Mouse (Mus musculus): ENCODE results near the gene Sh3kbp1. TPM values are rescaled to one million over a fixed set of nuclear protein-coding genes. Genes with fewer than 3 reads are reported as not detected.

Sh3kbp1 gene
- total RNA-seq, 1 experiment from 2014 or later: 78.7 TPM

DNA sequence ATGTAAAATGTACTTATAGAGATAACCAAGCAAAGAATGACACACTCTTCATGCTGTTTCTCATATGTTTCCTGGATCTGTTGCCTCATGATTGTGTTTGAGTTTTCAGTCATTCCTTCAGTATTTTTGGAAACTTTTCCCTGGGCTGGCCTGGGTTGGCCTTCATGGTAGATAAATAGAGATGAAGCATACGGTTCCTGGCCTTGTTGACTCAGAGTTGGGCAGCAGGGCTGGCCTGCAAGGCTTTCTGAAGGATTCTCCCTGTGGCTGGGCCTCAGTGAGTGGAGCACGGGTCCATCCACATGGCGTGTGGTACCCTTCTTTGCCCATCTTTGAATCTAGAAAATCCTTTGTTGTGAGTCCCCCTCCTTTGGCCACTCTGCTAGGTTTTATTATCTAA is 276.3 kb downstream of the Sh3kbp1 start:
- no peak for ATAC-seq (replicated peaks; ENCODE audit: low read depth, poor library complexity, severe bottlenecking)

- ATAC-seq (replicated peaks; ENCODE audit: low read depth, poor library complexity, severe bottlenecking): peak; percentile 36; the same call in 1 of the 2 replicates
Measured at GRCm38 (mm10) chrX:159907703-159908102, 280.6 kb downstream of the Sh3kbp1 start.

- peak; percentile 80 for ATAC-seq (replicated peaks; ENCODE audit: low read depth, poor library complexity, severe bottlenecking)
Measured at GRCm38 (mm10) chrX:159909446-159910277, 282.6 kb downstream of the Sh3kbp1 start.

DNA sequence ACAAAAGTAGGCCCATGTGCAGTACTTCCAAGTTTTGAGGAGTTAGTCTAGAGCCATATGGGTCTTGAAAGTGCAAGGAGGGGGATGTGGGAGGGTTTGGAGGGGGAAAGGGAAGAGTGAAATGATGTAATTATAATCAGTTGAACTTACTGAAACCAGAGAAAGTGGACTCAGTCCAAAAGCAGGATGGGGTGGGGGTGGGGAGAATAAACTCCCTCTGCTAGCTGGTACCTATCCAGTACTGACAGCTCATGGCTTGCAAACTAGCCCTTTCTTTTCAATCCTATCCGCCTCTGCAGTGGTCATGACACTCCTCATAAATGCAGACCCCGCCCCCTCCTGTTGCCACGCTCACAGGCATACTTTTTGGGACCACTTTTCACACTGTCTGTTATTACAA is 283.5 kb downstream of the Sh3kbp1 start:
- 0 out of 2 replicates have a peak, but pooled peaks have one; percentile 7 for ATAC-seq (replicated peaks; ENCODE audit: low read depth, poor library complexity, severe bottlenecking)

GRCm38 (mm10) chrX:159911613-159912012 is 284.5 kb downstream of the Sh3kbp1 start:
- ATAC-seq (replicated peaks; ENCODE audit: low read depth, poor library complexity, severe bottlenecking): no peak

GRCm38 (mm10) chrX:159912061-159912460 is 285.0 kb downstream of the Sh3kbp1 start:
- no peak for ATAC-seq (replicated peaks; ENCODE audit: low read depth, poor library complexity, severe bottlenecking)

DNA sequence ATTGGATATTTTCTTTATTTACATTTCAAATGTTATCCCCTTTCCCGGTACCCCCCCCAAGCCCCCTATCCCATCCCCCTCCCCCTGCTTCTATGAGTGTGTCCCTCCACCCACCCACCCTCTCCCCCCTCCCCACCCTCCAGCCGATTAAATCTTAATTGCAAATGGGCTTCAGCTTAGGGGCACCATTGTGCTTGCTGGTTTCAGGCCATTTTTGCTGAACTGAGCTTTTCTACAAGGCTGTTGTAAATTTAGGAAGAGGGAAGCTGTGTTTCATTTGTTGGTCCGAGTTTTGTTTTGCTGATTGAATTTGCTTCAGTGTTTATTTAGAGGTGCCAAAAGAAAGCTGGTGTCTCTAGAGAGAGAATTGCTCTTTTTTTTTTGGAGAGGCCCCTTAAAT is 286.4 kb downstream of the Sh3kbp1 start:
- ATAC-seq (replicated peaks; ENCODE audit: low read depth, poor library complexity, severe bottlenecking): no peak

GRCm38 (mm10) chrX:159915125-159915524 is 288.1 kb downstream of the Sh3kbp1 start:
- ATAC-seq (replicated peaks; ENCODE audit: low read depth, poor library complexity, severe bottlenecking): no peak

DNA sequence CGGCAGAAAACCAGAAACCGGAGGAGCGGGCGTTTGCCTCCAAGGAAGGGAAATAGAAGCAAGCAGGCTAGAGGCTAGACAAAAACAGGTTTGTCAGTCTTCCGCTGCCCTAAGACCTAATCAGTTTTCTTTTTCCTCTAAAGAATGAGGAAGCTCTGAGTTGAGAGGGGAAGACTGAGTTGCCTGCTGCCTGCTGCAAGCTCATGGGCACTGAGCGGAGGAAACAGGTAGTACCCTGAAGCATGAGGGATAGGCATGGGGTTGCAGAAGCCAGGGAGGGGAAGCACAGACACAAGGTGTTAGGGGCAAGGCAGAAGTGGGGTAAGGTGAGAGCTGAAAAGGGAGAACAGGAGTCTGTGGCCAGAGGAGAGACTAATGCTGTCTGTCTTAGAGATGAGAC is 297.7 kb downstream of the Sh3kbp1 start:
- peak; percentile 78 for ATAC-seq (replicated peaks; ENCODE audit: low read depth, poor library complexity, severe bottlenecking)

- ATAC-seq (replicated peaks; ENCODE audit: low read depth, poor library complexity, severe bottlenecking): no peak
Measured at GRCm38 (mm10) chrX:159928165-159928564, 301.1 kb downstream of the Sh3kbp1 start.

DNA sequence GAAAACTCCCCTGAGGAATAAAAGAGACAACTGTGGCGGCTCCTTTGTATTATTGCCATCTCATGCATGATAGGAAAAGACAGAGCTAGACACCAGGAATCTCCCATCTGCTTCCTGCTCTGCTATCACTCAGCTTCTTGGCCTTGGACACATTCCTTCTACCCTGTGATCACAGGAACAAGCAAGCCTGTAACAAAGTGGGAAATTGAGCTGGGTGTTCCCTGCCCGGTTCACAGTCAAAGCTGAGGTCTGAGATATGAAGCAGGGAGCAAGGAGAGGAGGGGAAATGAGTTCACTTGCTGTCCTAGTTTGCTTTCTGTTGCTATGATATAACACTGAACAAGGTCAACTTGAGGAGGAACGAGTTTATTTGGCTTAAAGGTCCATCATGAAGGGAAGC is 301.8 kb downstream of the Sh3kbp1 start:
- ATAC-seq (replicated peaks; ENCODE audit: low read depth, poor library complexity, severe bottlenecking): no peak

DNA sequence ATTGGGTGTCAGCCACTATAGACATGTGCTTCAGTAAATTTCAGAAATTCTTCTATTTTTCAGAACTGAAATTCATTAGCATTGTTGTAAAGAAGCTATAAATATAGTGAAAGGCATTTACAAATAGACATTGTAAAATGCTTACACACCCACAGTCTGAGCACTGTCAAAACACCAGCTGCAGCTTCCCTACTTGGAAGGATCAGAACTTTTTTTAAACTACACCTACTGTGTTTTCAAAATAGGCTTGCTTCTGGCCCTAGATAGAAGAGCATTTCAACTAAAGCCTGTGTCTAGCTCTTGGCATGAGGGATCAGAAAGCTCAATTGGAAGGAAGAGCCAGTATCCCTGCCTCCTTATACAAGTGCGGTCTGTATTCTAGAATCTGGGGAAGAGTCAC is 305.0 kb downstream of the Sh3kbp1 start:
- ATAC-seq (replicated peaks; ENCODE audit: low read depth, poor library complexity, severe bottlenecking): no peak

- ATAC-seq (replicated peaks; ENCODE audit: low read depth, poor library complexity, severe bottlenecking): no peak
Measured at GRCm38 (mm10) chrX:159942569-159942968, 315.5 kb downstream of the Sh3kbp1 start.

DNA sequence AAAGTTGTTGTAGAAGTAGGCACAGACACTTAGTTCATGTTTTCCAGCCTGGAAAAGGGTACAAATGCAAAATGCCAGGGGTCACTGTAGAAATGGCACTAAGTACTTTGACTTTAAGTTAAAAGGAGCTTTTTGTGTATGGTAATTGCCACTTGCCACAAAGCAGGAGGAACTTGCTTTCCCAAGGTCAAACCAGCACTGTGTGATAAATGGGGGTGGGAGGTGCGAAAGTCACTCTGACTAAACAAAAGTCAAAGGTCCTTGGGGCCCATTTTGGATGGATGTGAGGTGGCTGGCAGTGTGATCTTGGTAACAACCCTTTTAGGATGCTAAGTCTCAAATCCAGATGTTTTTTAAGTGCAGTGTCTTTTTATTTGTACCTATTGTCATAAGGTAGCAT is 316.5 kb downstream of the Sh3kbp1 start:
- ATAC-seq (replicated peaks; ENCODE audit: low read depth, poor library complexity, severe bottlenecking): no peak

GRCm38 (mm10) chrX:159953546-159954429 is 326.7 kb downstream of the Sh3kbp1 start:
- ATAC-seq (replicated peaks; ENCODE audit: low read depth, poor library complexity, severe bottlenecking): peak; percentile 91

GRCm38 (mm10) chrX:159954430-159954779 is 327.3 kb downstream of the Sh3kbp1 start:
- ATAC-seq (replicated peaks; ENCODE audit: low read depth, poor library complexity, severe bottlenecking): no peak; the same call in 1 of the 2 replicates

DNA sequence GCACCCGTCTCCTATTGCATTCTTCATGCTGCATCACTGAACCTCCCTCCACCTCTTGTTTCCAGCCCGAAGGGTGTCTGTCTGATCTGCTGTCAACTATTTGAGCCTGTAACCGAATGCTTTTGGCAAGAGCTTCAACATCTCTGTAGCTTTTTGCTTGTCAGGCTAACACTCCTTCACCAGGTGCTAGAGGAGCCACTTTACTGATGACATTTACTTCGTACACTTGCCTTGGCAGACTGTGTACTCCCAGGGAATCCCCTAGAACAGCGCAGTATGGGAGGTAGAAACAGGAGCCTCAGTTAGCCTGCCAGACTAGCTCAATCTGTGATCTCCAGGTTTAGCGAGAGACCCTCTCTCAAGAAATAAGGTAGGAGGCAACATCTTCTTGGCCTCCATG is 328.4 kb downstream of the Sh3kbp1 start:
- ATAC-seq (replicated peaks; ENCODE audit: low read depth, poor library complexity, severe bottlenecking): no peak

DNA sequence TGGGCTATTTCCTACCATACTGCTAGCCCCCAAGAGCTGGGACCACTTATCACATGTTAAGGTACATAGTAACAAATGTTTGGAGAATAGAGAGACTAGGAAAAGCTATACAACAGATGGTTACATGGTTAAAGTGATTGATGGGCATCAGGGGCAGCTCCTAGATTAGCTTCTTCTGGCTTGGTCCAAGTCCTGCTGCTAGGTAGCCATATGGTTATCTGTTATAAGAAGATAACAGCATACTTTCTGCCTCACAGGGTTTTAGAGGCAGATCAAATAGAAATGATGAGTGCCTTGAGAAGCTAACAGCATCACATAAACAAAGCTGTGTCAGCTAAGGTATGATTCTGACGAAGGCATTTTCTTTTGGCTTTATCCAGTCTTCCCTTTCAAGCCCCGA is 334.3 kb downstream of the Sh3kbp1 start:
- ATAC-seq (replicated peaks; ENCODE audit: low read depth, poor library complexity, severe bottlenecking): no peak

DNA sequence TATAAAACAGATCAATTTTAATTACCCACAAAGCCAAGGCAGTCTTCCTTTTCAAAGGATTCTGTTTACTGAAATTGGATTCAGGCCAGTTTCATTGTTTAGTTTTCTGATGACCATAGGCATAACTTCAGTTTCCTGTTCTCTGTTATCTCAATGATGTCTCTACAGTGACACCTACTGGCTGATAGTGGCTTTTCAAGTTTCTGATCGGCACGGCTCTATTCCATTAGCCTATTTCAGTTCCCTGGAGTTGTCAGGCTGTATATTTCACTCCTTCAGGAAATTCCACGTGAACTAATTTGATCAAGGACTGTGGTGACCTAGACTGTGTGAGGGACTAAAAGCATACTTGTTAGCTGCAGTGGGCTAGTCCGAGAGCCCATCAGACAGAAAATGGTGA is 336.2 kb downstream of the Sh3kbp1 start:
- ATAC-seq (replicated peaks; ENCODE audit: low read depth, poor library complexity, severe bottlenecking): peak; percentile 71

- ATAC-seq (replicated peaks; ENCODE audit: low read depth, poor library complexity, severe bottlenecking): no peak
Measured at GRCm38 (mm10) chrX:159963925-159964324, 336.9 kb downstream of the Sh3kbp1 start.

DNA sequence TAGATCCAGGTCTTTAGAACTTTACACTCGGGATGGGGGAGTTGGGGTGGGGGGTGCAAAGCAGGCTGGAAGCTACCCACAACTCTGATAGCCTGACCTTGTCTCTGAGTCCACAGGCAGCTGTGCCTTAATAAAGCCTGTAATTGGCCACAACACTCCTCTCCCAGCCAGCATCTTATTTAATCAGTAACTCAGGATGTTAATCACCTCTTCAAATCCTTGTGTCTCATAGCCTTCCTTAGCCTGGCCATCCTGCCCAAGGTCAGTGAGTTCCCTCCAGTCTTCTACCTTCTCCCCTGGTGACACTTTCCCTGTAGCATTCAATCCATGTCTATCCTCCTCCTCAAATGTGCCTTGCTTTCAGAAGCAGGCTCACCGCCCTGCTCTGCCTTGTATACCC is 342.0 kb downstream of the Sh3kbp1 start:
- no peak for ATAC-seq (replicated peaks; ENCODE audit: low read depth, poor library complexity, severe bottlenecking)

All from common myeloid progenitor, adult 5-6 weeks (primary cell).